Mouse (Mus musculus) adrenal gland, adult (tissue): Measurements from ENCODE around the gene Gbx1.
"Not testable (repeated sequence)": the region's sequence is repeated elsewhere in the genome, so short reads cannot be mapped to it uniquely, and the experiment has no call there.

ENCODE experiments used
- DNase-seq, 2 experiments: peaks; one replicate each; pipeline ENCODE4 v3.0.0; 2022 to 2023; ENCODE audit warnings: low spot score in 1 of 2; ENCODE audit not compliant: inconsistent age in 2 of 2

The Gbx1 gene

GRCm38 (mm10) chr5:24526889-24527230 is at the start of gene Gbx1:
Gene Gbx1, minus strand, starts transcription at chr5:24527202.
- peak in 1 of 2 experiments; percentile 49 for DNase-seq

GRCm38 (mm10) chr5:24576801-24577182 is 49.8 kb upstream of the Gbx1 start:
- no peak for DNase-seq

GRCm38 (mm10) chr5:24575948-24576347 is 48.9 kb upstream of the Gbx1 start:
- DNase-seq, result no peak

- DNase-seq, result no peak
These were observed 29.7 kb upstream of the Gbx1 start, which contains the start of gene 4931409K22Rik for GRCm38 (mm10) chr5:24556709-24557108. Gene 4931409K22Rik, minus strand, starts transcription at chr5:24556809.

- DNase-seq, result not testable (repeated sequence)
These were observed 28.3 kb upstream of the Gbx1 start for GRCm38 (mm10) chr5:24555335-24555734.

- peak in 1 of 2 experiments; percentile 68 for DNase-seq
These were observed 26.7 kb upstream of the Gbx1 start for GRCm38 (mm10) chr5:24553621-24554244.

- DNase-seq, result no peak
These were observed 24.3 kb upstream of the Gbx1 start for GRCm38 (mm10) chr5:24551317-24551688.

GRCm38 (mm10) chr5:24550598-24551316 is 23.8 kb upstream of the Gbx1 start:
- DNase-seq, result no peak

- no peak for DNase-seq
These were observed 15.6 kb upstream of the Gbx1 start for GRCm38 (mm10) chr5:24542643-24543042.

- DNase-seq, result no peak
These were observed 14.2 kb upstream of the Gbx1 start for GRCm38 (mm10) chr5:24541144-24541569.

- DNase-seq, result peak; percentile 35 to 76
These were observed 13.6 kb upstream of the Gbx1 start, which contains the start of gene Asb10 for GRCm38 (mm10) chr5:24540387-24541143. Gene Asb10, minus strand, starts transcription at chr5:24540978.

- DNase-seq, result no peak
These were observed 12.7 kb upstream of the Gbx1 start for GRCm38 (mm10) chr5:24539571-24540296.

GRCm38 (mm10) chr5:24537618-24538017 is 10.6 kb upstream of the Gbx1 start:
- DNase-seq, result no peak

- DNase-seq, result peak in 1 of 2 experiments; percentile 83
These were observed 9.5 kb upstream of the Gbx1 start for GRCm38 (mm10) chr5:24536511-24536910.

- DNase-seq, result peak in 1 of 2 experiments; percentile 47
These were observed 8.7 kb upstream of the Gbx1 start for GRCm38 (mm10) chr5:24535731-24536130.

GRCm38 (mm10) chr5:24534292-24534691 is 7.3 kb upstream of the Gbx1 start:
- peak in 1 of 2 experiments; percentile 60 for DNase-seq

- no peak for DNase-seq
These were observed 6.4 kb upstream of the Gbx1 start for GRCm38 (mm10) chr5:24533391-24533790.

GRCm38 (mm10) chr5:24530042-24530689 is 3.2 kb upstream of the Gbx1 start:
- DNase-seq, result peak; percentile 91 to 98

GRCm38 (mm10) chr5:24527780-24528179 is 778 bp upstream of the Gbx1 start:
- no peak for DNase-seq

- peak in 1 of 2 experiments; percentile 45 for DNase-seq
These were observed 663 bp downstream of the Gbx1 start for GRCm38 (mm10) chr5:24526190-24526888.
